Mouse (Mus musculus) spleen, postnatal 36 days (tissue): ENCODE results near the gene Ube2g1.
"Not testable (repeated sequence)": the region's sequence is repeated elsewhere in the genome, so short reads cannot be mapped to it uniquely, and the experiment has no call there.

ENCODE experiments used
- DNase-seq, 2 experiments: peaks; one replicate each; pipeline ENCODE4 v3.0.0; 2022; ENCODE audit warnings: low spot score in 2 of 2, mixed read lengths in 1 of 2

Ube2g1 gene

DNA sequence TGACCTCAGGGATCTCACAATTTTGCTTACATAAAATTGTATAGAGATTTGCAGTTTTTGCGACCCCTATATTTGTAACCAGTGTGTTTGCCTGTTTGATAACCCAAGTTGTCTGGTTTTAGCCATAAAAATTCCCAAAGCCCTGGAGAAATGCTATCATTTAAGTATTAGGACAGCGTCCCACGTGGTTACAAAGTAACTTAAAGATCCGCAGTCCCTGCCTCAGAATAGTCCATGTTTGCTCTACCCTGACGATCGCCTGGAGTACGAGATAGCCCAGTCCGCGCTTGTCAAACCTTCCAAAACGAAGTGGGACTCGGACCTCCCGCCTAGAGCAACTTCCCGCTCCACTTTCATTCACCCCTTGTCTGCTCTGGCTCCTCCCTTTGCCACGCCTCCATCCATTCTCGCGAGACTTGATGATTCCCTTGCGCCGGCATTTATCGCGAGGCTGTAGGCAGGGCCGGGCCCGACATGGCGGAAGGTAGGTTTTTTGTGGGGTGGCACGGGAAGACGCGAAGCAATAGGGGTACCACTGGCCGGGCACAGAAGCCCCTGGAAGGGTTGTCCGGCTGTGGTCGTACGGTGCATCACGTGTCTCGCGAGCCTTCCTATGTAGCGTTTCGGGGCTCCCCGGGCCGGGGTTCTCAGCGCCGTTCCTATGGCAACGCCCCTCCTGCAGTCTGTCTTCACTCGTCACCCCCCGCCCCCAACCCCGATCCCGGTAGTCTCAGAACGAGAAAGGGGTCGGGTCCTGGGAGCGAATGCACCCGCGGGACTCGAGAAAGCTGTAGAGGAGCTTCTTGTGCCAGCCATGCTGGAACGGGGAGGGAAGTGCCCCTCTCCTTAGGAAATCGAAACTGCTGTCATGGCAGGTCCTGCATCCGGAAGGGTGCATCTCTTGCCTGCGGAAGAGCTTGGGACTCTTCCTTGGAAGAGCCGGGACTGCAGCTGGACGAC lies 82.7 kb downstream of the Ube2g1 start, which contains the start of gene Ankfy1:
Gene Ankfy1 (plus strand): TSS at position 456 of the 960 bp plus-strand sequence.
- peak; percentile 97 to 98 for DNase-seq

DNA sequence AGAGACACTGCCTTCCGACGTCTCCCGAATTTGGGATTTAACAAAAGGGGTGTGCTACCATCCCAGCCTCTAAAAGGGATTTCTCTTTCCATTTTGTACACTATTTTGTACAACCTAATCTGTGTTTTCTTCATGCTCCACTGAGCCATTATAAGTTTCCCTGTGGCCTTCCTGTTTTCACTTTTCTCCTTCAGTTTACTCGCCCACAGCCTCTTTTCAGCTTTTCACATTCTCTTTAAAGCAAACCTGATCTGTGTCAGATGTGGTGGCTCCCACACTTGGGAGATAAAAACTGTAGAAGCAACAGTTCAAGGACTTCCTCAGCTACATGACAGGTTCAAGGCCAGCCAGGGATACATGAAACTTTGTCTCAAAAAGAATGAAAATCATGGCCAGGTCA lies 85.3 kb downstream of the Ube2g1 start:
- DNase-seq, result peak in 1 of 2 experiments; percentile 18

DNA sequence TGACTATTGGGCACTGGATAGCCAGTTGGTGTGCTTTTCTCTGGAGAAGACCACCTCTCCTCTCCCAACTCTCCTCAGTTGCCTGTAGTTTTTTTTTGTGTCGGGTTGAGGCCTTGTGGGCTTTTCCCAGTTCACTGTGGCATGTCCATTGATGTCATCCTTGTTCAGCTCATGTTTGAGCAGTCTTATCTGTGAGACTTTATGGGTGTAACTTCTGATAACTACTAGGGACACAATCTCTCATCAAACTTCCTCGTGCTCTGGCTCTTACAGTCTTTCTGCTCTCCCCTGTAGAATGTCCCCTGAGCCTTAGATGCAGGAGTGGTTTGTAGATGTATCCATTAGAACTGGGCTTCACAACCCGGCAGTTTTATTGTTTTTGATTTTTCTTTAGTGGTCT lies 87.9 kb downstream of the Ube2g1 start:
- no peak for DNase-seq

DNA sequence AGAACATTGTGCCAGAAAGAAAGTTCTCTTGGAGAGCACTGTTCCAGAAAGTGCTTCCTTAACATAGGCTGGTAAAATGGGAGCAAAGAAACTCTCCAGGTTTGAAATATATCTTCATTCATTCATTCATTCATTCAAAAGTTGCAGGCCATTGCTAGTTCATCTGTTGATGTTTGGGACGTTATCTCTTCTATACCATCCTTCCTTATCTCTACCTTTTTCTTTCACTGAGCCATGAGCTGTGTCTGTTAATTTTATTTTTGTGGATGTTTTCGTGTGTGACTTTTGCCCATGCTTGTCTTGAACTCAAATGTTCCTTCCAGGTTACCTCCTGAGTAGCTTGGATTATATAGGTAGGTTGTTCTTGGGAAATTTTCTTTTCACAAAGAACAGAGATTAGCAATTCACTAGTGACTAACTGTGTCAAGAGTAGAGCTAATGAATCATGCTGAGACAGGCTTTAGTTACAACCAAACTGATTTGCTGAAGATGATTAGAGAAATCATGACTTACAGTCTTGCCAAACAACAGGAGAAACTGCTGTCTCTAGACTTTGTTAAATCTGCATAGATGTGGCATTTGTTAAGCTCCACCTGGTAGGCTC lies 89.4 kb downstream of the Ube2g1 start:
- no peak for DNase-seq

DNA sequence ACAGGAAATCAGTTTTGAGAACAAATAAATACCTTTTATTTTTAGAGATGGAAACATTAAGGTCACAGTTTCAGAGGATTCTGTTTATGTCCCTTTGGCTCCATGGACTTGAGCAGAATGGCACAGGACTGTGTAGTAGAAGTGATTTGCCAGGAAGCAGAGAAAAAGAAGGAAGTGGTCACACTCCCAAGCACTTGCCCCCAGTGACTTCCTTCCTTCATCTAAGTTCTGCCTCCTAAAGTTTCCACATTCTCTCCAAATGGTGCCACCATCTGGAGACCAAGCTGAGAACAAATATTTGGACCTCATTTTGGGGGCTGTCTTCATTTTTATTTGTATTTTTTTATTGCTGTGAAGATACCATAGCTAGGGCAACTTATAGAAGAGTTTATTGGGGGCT lies 90.2 kb downstream of the Ube2g1 start:
- no peak for DNase-seq

DNA sequence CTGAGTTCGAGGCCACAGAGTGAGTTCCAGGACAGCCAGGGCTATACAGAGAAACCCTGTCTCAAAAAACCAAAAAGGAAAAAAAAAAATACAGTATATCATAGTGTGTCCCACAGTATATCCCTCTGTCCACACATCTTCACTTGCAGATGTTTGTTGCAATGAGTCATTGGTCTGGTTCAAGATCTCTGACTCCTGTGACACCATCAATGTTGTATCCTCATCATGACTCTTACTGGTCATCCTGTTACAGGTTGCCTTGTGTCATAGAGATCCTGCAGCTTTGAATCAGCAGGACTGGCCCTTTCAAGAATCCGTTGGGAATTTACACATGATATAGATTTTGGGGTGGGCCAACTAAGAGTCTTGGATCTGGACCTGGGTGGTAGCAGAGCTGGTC lies 98.0 kb downstream of the Ube2g1 start:
- not testable (repeated sequence) for DNase-seq

DNA sequence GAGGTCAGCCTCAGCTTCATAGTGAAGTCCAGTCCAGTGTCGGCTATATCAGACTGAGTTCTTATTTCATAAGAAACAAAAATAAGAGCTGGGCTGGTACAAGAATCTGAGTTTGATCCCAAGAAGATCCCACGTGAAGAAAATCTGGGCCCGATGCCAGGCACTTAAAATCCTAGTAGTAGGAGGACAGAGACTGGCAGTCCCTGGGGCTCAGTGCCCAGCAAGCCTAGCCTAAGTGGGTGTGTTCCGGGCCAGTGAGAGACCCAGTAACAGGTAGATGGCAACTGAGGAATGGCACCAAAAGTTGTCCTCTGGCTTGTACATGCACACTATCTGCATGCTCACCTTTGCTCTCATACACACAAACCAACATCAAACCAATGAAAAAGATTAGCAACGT lies 105.6 kb downstream of the Ube2g1 start:
- no peak for DNase-seq

DNA sequence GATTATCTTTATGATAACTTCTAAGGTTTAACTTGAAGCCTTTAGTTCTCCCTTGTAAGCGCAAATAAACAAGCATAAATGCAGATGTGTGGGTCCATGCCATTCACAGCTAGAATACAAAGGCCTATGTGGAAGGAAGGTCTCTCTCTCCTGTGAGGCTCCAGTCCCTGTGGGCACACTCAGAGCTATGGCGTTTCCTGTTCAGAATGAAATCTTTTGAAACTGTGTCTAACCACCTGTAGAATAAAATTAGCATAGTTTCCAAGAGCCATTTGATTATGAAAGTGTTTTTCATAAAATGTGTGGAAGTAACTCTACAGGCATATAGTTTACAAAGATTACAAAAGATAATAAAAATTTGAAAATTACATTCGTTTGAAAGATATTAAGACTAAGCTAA lies 111.1 kb downstream of the Ube2g1 start:
- DNase-seq, result no peak

DNA sequence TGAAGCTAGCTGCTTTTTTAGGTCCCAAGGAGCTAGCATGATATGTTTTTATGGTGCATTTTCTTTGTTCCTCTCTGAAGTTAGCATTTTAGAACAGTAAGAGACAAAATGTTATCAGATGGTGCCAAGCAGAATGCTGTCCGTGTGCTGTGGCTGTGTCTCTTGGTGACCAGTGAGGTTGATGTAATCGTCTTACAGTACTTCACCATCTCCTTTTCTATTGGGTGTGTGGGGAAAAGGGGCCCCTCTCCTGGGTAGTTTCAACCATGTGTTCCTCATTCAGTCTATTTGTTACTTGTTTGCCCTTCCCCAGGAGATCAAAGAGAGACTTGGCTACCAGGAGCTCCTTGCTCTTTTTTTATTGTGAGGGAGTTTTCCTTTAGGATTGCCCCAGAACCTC lies 116.1 kb downstream of the Ube2g1 start:
- no peak for DNase-seq

DNA sequence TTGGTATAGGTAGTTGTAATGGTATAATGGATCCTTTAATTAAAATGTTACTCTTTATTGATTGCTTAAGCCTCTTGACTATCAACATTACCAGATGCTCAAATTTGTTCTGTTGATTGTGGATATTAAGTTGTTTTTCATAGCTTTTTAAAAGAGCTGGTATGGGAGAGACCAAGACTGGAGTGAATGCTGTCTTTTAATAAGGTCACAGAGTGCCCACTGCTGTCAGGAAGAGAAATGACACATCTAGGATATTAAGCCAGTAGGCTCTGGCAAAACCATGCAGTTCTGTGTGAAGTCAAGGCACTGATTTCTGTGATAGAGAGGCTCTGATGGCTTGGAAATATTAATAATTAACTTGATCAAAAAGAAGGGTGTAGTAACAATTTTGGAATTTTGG lies 116.8 kb downstream of the Ube2g1 start:
- peak in 1 of 2 experiments; percentile 8 for DNase-seq

DNA sequence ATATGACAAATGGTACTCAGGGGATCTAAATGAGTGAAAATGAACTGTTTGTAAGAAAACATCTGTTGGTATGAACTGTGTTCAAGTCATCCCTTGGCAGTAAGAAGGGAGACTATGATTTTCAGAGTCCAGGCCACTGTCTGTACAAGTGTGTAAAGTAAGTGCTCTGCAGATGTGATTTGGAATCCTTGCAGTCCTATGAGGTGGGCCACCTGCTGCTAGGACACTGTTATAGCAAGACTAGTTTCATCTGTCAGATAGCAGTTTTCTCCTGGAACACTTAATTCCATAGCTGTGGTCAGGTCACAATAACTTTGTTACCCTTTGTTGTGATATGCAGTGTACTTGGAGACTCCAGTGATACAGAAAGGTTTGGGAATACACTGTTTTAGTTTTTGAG lies 118.9 kb downstream of the Ube2g1 start:
- no peak for DNase-seq

DNA sequence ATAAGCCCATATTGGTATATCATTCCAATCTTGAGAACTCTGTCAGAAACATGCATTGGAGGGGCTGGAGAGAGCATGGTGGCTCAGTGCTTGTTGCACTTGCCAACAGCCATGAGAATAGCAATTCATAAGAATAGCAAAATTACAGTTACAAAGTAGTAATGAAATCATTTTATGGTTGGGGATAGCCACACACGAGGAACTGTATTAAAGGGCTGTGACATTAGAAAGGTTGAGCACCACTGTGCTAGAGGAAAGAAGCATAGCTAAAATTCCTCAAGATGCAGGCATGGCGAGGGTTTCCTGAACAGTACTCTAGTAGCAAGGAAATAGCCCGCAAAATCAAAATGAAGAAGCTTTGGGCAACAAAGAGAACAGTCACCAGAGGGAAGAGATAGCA lies 126.7 kb downstream of the Ube2g1 start:
- no peak for DNase-seq

DNA sequence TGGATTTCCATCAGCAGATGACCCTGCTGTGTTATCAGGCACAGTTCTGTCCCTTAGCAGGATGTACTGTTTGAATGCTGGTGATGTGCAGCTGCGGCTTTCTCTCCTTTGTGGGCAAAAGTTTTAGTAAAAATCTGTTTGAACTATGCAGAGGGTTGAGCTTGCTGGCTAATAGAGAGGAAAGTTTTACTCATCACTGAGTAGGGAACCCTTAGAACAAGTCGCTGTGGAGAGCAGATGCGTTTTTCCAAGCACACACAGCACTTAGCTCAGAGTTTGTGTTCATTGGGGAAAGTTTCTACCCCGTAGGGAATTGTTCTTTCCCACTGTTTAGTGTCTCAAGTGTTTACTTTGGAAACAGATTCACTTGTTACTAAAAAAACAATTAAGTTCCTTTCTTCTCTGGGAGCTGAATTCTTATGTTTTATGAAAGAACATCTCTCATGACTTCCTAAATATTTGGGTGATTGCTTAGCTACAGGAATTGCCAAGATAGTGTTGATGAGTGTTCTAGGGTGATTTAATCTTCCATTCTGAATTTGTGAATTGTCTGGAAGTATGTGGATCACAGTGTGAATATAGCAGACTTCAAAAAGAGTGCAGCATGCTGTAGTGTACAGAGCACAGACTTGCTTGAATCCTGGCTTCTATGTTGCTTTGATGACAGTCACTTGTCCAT lies 127.9 kb downstream of the Ube2g1 start:
- no peak for DNase-seq

DNA sequence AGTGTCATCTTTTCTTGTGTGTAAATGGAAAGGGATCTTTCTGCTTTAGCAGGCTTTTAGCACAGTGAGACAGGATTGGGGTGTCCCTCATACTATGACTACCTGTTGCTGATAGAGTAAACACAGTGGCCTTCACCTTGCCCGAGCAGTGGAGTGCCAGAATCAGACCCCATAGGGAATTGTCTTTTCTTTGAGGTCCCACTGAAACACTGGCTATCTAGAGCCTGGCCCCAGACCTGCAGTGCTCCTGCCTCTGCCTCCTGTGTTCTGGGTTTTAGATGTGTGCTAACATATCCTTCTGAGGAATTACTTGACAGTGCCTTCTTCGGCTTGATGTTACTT lies 128.4 kb downstream of the Ube2g1 start:
- DNase-seq, result no peak
